Mouse (Mus musculus) gastrocnemius, adult 2 months (tissue): ENCODE measurements around the gene Cyth1. TPM values are rescaled to one million over a fixed set of nuclear protein-coding genes. Genes with fewer than 3 reads are reported as not detected.

Experiments
- DNase-seq: peaks from one replicate; pipeline ENCODE4 v3.0.0; 2022
- H3K27ac ChIP-seq: fragments of 200-600 bp; 2 replicates; pipeline ENCODE4 v1.8.1; 2022; ENCODE audit warnings: mild to moderate bottlenecking
- H3K4me3 ChIP-seq: fragments of 200-600 bp; 2 replicates; pipeline ENCODE4 v1.8.1; 2022; ENCODE audit warnings: mild to moderate bottlenecking, moderate library complexity
- CTCF ChIP-seq: fragments of 200-600 bp; IDR thresholded peaks from 2 replicates; pipeline ENCODE4 v1.8.1; 2022; ENCODE audit warnings: antibody characterized with exemption, mild to moderate bottlenecking, moderate library complexity
- intact Hi-C: fragments of 180-260 bp; cut with DNase I; formaldehyde crosslinking; loops from one replicate; pipeline ENCODE4 v1.15.1; 2025
- long read RNA-seq, 2 experiments: library from polyadenylated mRNA; stranded (forward); transcript quantifications; one replicate each; pipeline ENCODE4 v2.0.0; 2021
- total RNA-seq, 2 experiments: library from RNA; stranded (reverse); gene quantifications; 2 replicates each; pipeline ENCODE4 v1.2.3; 2021

Cyth1 gene
- total RNA-seq, result 10 to 100 TPM; 28.6 to 49.6 TPM
- long read RNA-seq, experiment 1, partial matches to known transcripts, result 2 of 35 reads
- long read RNA-seq, experiment 1, other reads (novel, unspliced or antisense), result 29 of 35 reads
- long read RNA-seq, experiment 2, partial matches to known transcripts, result 1 of 28 reads
- long read RNA-seq, experiment 2, other reads (novel, unspliced or antisense), result 25 of 28 reads

DNA sequence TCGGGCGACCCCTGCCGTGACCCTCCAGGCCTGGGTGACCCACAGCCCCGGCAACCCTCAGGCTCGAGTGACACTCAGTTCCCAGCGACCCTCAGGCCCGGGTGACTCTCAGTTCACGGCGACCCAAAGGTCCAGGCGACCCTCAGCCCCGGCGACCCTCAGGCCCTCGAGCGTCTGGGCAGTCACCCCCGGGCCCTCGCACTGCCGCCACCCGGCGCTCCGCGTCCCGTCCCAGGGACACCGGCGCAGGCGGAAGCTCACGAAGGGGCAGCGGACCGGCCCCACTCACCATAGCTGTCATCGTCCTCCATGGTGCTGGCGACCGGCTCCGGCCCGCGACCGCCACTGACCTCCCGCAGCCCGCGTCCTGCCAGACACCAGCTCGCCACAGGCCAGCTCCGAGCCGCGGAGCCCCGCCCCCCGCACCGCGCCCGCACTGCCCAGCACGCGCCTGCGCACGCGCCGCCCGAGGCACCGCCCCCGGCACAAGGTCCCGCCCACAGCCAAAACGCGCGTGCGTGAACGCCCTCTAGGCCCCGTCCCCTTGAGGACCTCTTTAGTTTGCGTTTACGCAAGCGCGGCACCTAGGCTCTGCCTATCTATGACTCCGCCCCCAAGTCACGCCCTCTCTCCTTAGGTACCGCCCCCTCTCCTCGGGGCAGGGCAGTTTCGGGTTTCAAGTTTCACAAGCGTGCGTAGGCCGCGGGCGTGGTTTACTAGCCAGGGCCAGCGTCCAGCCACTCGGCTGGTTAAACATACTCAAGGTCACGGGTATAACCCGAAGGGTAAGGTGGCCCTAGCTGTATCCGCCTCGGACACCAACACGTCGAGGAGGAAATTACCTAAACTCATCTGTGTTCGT, at the start of gene Cyth1:
Gene Cyth1, minus strand, starts transcription at position 443 of the 862 bp plus-strand sequence.
- peak within 1 kb of the TSS; percentile 79 for H3K4me3 ChIP-seq
- peak within 1 kb of the TSS; percentile 99 for H3K27ac ChIP-seq
- intact Hi-C loops, result no loop called here
- TF ChIP-seq CTCF, result no peak
- peak; percentile 99 for DNase-seq

DNA sequence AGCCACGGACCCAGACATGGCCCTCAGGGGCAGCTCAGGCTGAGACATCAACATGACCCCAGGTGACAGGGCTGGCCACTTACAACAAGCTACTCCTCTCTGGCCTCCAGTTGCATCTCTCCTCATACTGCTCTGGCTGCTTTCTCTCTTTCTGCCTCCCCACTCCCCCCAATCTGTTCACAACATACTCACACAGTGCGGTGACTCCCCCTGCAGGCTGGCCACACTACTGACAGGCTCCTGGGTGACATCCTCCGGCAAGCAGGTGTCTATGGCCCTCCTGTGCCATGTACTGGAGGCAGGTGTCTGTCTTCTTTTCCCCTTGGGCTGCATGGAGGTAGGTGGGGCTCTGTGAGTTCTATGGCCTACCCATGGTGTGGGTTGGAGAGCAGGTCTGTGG, 49.6 kb upstream of the Cyth1 start:
- TF ChIP-seq CTCF, result no peak
- no peak overlapping the region for H3K27ac ChIP-seq
- DNase-seq, result peak; percentile 11
- no peak overlapping the region for H3K4me3 ChIP-seq
- intact Hi-C loops, result no loop called here

DNA sequence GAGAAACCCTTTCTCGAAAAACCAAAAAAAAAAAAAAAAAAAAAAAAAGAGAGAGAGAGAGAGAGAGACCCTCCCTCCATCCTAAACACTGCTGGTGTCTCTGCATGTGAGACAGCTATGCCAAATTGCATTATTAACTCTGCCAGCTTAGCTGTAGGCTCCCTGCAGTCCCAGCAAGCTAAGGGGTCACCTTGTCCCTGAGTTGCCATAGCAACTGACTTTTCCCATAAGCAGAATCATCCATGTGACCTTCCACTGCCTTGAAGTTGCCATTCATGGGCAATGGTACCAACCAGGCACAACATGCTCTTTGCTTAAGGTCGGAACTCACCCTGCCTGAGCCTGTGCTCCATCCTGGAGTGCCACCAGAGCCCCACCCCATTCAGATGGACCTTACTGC, 46.6 kb upstream of the Cyth1 start:
- intact Hi-C loops, result no loop called here
- H3K4me3 ChIP-seq, result no peak overlapping the region
- H3K27ac ChIP-seq, result no peak overlapping the region
- no peak for DNase-seq
- TF ChIP-seq CTCF, result no peak

GRCm38 (mm10) chr11:118292671-118293070, 44.3 kb upstream of the Cyth1 start:
- H3K27ac ChIP-seq, result no peak overlapping the region
- peak; percentile 12 for DNase-seq
- intact Hi-C loops, result no loop called here
- TF ChIP-seq CTCF, result no peak
- H3K4me3 ChIP-seq, result no peak overlapping the region

GRCm38 (mm10) chr11:118289999-118290889, 41.9 kb upstream of the Cyth1 start, which contains the start of gene Usp36:
Usp36 (minus strand) TSS chr11:118290244.
- TF ChIP-seq CTCF, result no peak
- peak within 1 kb of the TSS; percentile 96 for H3K27ac ChIP-seq

GRCm38 (mm10) chr11:118289562-118289961, 41.2 kb upstream of the Cyth1 start:
- Histone ChIP-seq H3K4me3 (peak overlapping the region; percentile 100), H3K27ac (peak overlapping the region; percentile 96)
- TF ChIP-seq CTCF, result no peak
- intact Hi-C loops, result no loop called here
- no peak for DNase-seq

More at GRCm38 (mm10) chr11:118289999-118290889, 41.9 kb upstream of the Cyth1 start, which contains the start of gene Usp36:
- DNase-seq, result peak; percentile 100
- intact Hi-C loops, result no loop called here
- peak within 1 kb of the TSS; percentile 100 for H3K4me3 ChIP-seq

GRCm38 (mm10) chr11:118289037-118289511, 40.7 kb upstream of the Cyth1 start:
- H3K27ac ChIP-seq, result peak overlapping the region; percentile 96
- H3K4me3 ChIP-seq, result peak overlapping the region; percentile 100
- DNase-seq, result peak; percentile 23
- TF ChIP-seq CTCF, result no peak
- intact Hi-C loops, result no loop called here

DNA sequence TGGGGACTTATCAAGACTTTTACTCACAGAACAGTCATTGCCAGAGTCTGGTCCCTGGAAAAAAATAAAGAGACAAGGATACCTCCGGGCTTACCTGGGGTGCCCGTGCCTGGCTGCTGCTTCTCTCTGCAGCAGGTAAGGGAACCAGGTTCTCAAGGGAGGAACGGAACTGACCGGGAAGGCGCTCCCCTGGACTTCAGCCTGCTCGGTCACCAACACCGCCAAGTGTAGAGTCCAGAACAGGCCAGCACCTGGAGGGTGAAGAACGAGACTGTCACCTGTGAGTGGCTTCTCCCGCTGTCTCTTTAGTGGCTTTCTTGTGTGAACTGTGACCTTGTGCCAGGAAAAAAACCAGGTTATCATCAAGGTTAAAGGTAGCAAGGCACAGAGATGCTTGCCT, 39.2 kb upstream of the Cyth1 start:
- no peak for TF ChIP-seq CTCF
- H3K27ac ChIP-seq, result no peak overlapping the region
- no peak overlapping the region for H3K4me3 ChIP-seq
- DNase-seq, result no peak
- intact Hi-C loops, result no loop called here

DNA sequence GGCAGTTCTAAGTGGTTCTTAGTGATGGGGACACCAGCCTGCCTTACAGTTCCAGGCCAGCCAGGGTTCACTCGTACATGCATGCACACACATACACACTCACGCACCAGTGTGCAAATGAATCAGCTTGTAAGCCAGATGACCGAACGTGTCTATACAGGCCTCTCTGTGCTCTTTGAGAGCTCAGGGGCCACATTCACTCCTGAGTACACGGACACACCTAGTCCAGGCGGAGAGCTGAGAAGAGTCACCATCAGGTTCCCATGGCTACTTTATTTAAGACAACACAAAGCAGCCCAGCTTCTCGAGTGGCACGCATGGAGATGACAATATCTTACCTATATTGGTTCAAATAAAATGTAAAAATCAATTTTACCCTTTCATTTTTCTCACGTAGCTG, 38.0 kb upstream of the Cyth1 start:
- no peak for DNase-seq
- intact Hi-C loops, result no loop called here

GRCm38 (mm10) chr11:118285791-118286190, 37.4 kb upstream of the Cyth1 start:
- no peak overlapping the region for H3K4me3 ChIP-seq
- no peak overlapping the region for H3K27ac ChIP-seq
- TF ChIP-seq CTCF, result no peak
- intact Hi-C loops, result no loop called here
- no peak for DNase-seq

More for the DNA sequence above, 38.0 kb upstream of the Cyth1 start:
- no peak for TF ChIP-seq CTCF
- Histone ChIP-seq H3K27ac (no peak overlapping the region), H3K4me3 (no peak overlapping the region)

DNA sequence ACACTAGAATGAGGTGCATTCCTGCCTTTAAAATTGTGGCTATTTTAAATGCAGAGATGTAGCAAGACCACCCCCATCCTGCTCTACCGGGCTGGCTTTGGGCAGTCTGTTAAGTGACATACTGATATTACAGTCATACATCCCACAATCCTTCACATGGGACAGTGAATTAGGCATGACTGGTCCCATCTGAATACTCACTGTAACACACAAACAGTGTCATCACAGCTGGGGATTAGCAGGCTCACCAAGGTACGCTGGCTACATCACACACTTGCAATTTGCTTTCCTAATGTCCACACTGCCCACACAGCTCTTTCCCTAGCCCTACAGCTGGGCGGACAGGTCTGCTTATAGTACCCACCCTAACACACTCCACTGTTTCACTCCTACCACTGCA, 31.8 kb upstream of the Cyth1 start:
- no peak overlapping the region for H3K4me3 ChIP-seq
- DNase-seq, result no peak
- H3K27ac ChIP-seq, result no peak overlapping the region
- TF ChIP-seq CTCF, result no peak
- intact Hi-C loops, result no loop called here

- TF ChIP-seq CTCF, result no peak
- no peak for DNase-seq
- intact Hi-C loops, result no loop called here
- Histone ChIP-seq H3K4me3 (no peak overlapping the region), H3K27ac (peak overlapping the region; percentile 5; the same call in 1 of the 2 replicates)
Observed at GRCm38 (mm10) chr11:118276328-118276727, 27.9 kb upstream of the Cyth1 start.
